Mouse (Mus musculus): Measurements from ENCODE around the gene Pnma1. TPM values are rescaled to one million over a fixed set of nuclear protein-coding genes. Genes with fewer than 3 reads are reported as not detected.

The Pnma1 gene
- polyA plus RNA-seq, 1 experiment from 2014 or later = 4.1 TPM

- Histone ChIP-seq H3K9ac (ENCODE audit: low read length) (no peak overlapping the region), H3K4me3 (ENCODE audit: low read depth, low read length) (no peak overlapping the region), H3K27ac (ENCODE audit: low read depth, low read length) (no peak overlapping the region), H3K9me3 (replicated peaks; ENCODE audit: control insufficient read depth, low read length) (no peaks in the 10 kb centered on the region), H3K36me3 (ENCODE audit: control insufficient read depth, insufficient read depth, low read length) (peaks cover 31% of the 10 kb centered on the region), H3K4me1 (ENCODE audit: control insufficient read depth, insufficient read depth, low read length) (no peaks in the 10 kb centered on the region), H3K4me2 (ENCODE audit: low read length) (no peak overlapping the region), H3K27me3 (replicated peaks; ENCODE audit: control insufficient read depth, insufficient read depth, low read length) (no peaks in the 10 kb centered on the region)
- peak; percentile 36 for DNase-seq (ENCODE audit: low spot score)
- 57% methylated on average over 3 of the region's 3 CpGs for WGBS
- ATAC-seq = no peak
Measured at GRCm38 (mm10) chr12:84132265-84132664, 16.0 kb downstream of the Pnma1 start.

GRCm38 (mm10) chr12:84129931-84130330, 18.4 kb downstream of the Pnma1 start:
- ATAC-seq = no peak
- no peak for DNase-seq (ENCODE audit: low spot score)
- Histone ChIP-seq H3K27me3 (replicated peaks; ENCODE audit: control insufficient read depth, insufficient read depth, low read length) (no peaks in the 10 kb centered on the region), H3K9ac (ENCODE audit: low read length) (no peak overlapping the region), H3K4me1 (ENCODE audit: control insufficient read depth, insufficient read depth, low read length) (no peaks in the 10 kb centered on the region), H3K36me3 (ENCODE audit: control insufficient read depth, insufficient read depth, low read length) (peaks cover 25% of the 10 kb centered on the region; the same call in 1 of the 2 replicates), H3K4me2 (ENCODE audit: low read length) (no peak overlapping the region), H3K9me3 (replicated peaks; ENCODE audit: control insufficient read depth, low read length) (no peaks in the 10 kb centered on the region), H3K4me3 (ENCODE audit: low read depth, low read length) (no peak overlapping the region), H3K27ac (ENCODE audit: low read depth, low read length) (no peak overlapping the region)
- WGBS = 94% methylated on average over 8 of the region's 8 CpGs

- Histone ChIP-seq H3K4me1 (ENCODE audit: control insufficient read depth, insufficient read depth, low read length) (no peaks in the 10 kb centered on the region), H3K9ac (ENCODE audit: low read length) (no peak overlapping the region), H3K9me3 (replicated peaks; ENCODE audit: control insufficient read depth, low read length) (no peaks in the 10 kb centered on the region), H3K27ac (ENCODE audit: low read depth, low read length) (no peak overlapping the region), H3K4me2 (ENCODE audit: low read length) (no peak overlapping the region), H3K4me3 (ENCODE audit: low read depth, low read length) (no peak overlapping the region), H3K36me3 (ENCODE audit: control insufficient read depth, insufficient read depth, low read length) (peaks cover 25% of the 10 kb centered on the region; the same call in 1 of the 2 replicates), H3K27me3 (replicated peaks; ENCODE audit: control insufficient read depth, insufficient read depth, low read length) (no peaks in the 10 kb centered on the region)
- 90% methylated on average over 6 of the region's 6 CpGs for WGBS
- DNase-seq (ENCODE audit: low spot score) (no peak), ATAC-seq (no peak)
Measured at GRCm38 (mm10) chr12:84128576-84128975, 19.7 kb downstream of the Pnma1 start.

GRCm38 (mm10) chr12:84126899-84127298, 21.4 kb downstream of the Pnma1 start:
- H3K4me3 ChIP-seq (ENCODE audit: low read depth, low read length) = no peak overlapping the region
- DNase-seq (ENCODE audit: low spot score) (no peak), ATAC-seq (no peak)
- no peaks in the 10 kb centered on the region for H3K9me3 ChIP-seq (replicated peaks; ENCODE audit: control insufficient read depth, low read length)
- no peak overlapping the region for H3K9ac ChIP-seq (ENCODE audit: low read length)
- no peaks in the 10 kb centered on the region for H3K4me1 ChIP-seq (ENCODE audit: control insufficient read depth, insufficient read depth, low read length)
- peaks cover 22% of the 10 kb centered on the region; the same call in 1 of the 2 replicates for H3K36me3 ChIP-seq (ENCODE audit: control insufficient read depth, insufficient read depth, low read length)
- no peak overlapping the region for H3K4me2 ChIP-seq (ENCODE audit: low read length)
- 88% methylated on average over 2 of the region's 2 CpGs for WGBS
- H3K27me3 ChIP-seq (replicated peaks; ENCODE audit: control insufficient read depth, insufficient read depth, low read length) = no peaks in the 10 kb centered on the region
- H3K27ac ChIP-seq (ENCODE audit: low read depth, low read length) = no peak overlapping the region

GRCm38 (mm10) chr12:84125892-84126291, 22.4 kb downstream of the Pnma1 start:
- Histone ChIP-seq H3K36me3 (ENCODE audit: control insufficient read depth, insufficient read depth, low read length) (peaks cover 16% of the 10 kb centered on the region; the same call in 1 of the 2 replicates), H3K9ac (ENCODE audit: low read length) (no peak overlapping the region), H3K27ac (ENCODE audit: low read depth, low read length) (no peak overlapping the region), H3K4me1 (ENCODE audit: control insufficient read depth, insufficient read depth, low read length) (no peaks in the 10 kb centered on the region), H3K4me3 (ENCODE audit: low read depth, low read length) (no peak overlapping the region), H3K4me2 (ENCODE audit: low read length) (no peak overlapping the region), H3K27me3 (replicated peaks; ENCODE audit: control insufficient read depth, insufficient read depth, low read length) (no peaks in the 10 kb centered on the region), H3K9me3 (replicated peaks; ENCODE audit: control insufficient read depth, low read length) (no peaks in the 10 kb centered on the region)
- WGBS = 88% methylated on average over 12 of the region's 12 CpGs
- ATAC-seq (no peak), DNase-seq (ENCODE audit: low spot score) (no peak)

GRCm38 (mm10) chr12:84119584-84119983, 28.7 kb downstream of the Pnma1 start:
- Histone ChIP-seq H3K9me3 (replicated peaks; ENCODE audit: control insufficient read depth, low read length) (no peaks in the 10 kb centered on the region), H3K4me2 (ENCODE audit: low read length) (no peak overlapping the region), H3K27me3 (replicated peaks; ENCODE audit: control insufficient read depth, insufficient read depth, low read length) (no peaks in the 10 kb centered on the region), H3K4me1 (ENCODE audit: control insufficient read depth, insufficient read depth, low read length) (peaks cover 6% of the 10 kb centered on the region), H3K27ac (ENCODE audit: low read depth, low read length) (no peak overlapping the region), H3K9ac (ENCODE audit: low read length) (no peak overlapping the region), H3K36me3 (ENCODE audit: control insufficient read depth, insufficient read depth, low read length) (no peaks in the 10 kb centered on the region), H3K4me3 (ENCODE audit: low read depth, low read length) (no peak overlapping the region)
- DNase-seq (ENCODE audit: low spot score) (no peak), ATAC-seq (no peak)
- WGBS = 98% methylated on average over 5 of the region's 5 CpGs

GRCm38 (mm10) chr12:84114153-84114994, 33.9 kb downstream of the Pnma1 start, which contains the start of gene Dnal1:
Dnal1 (plus strand) TSS chr12:84114366.
- Histone ChIP-seq H3K36me3 (ENCODE audit: control insufficient read depth, insufficient read depth, low read length) (no peaks in the 10 kb centered on the region), H3K4me3 (ENCODE audit: low read depth, low read length) (peak within 1 kb of the TSS; percentile 55), H3K27me3 (replicated peaks; ENCODE audit: control insufficient read depth, insufficient read depth, low read length) (no peaks in the 10 kb centered on the region), H3K4me2 (ENCODE audit: low read length) (peak within 1 kb of the TSS; percentile 66), H3K4me1 (ENCODE audit: control insufficient read depth, insufficient read depth, low read length) (peaks cover 6% of the 10 kb centered on the region), H3K9ac (ENCODE audit: low read length) (peak within 1 kb of the TSS; percentile 79), H3K27ac (ENCODE audit: low read depth, low read length) (peak within 1 kb of the TSS; percentile 45; the same call in 1 of the 2 replicates), H3K9me3 (replicated peaks; ENCODE audit: control insufficient read depth, low read length) (no peaks in the 10 kb centered on the region)
- DNase-seq (ENCODE audit: low spot score) (peak; percentile 96), ATAC-seq (peak; percentile 100)
- WGBS = 3% methylated on average over 31 of the region's 35 CpGs

- no peaks in the 10 kb centered on the region for H3K36me3 ChIP-seq (ENCODE audit: control insufficient read depth, insufficient read depth, low read length)
- no peaks in the 10 kb centered on the region for H3K9me3 ChIP-seq (replicated peaks; ENCODE audit: control insufficient read depth, low read length)
- ATAC-seq (peak; percentile 10; the same call in 1 of the 2 replicates), DNase-seq (ENCODE audit: low spot score) (no peak)
- 49% methylated on average over 6 of the region's 6 CpGs for WGBS
- no peak overlapping the region for H3K9ac ChIP-seq (ENCODE audit: low read length)
- H3K4me2 ChIP-seq (ENCODE audit: low read length) = peak overlapping the region; percentile 66
- H3K27ac ChIP-seq (ENCODE audit: low read depth, low read length) = no peak overlapping the region
- H3K27me3 ChIP-seq (replicated peaks; ENCODE audit: control insufficient read depth, insufficient read depth, low read length) = no peaks in the 10 kb centered on the region
- H3K4me1 ChIP-seq (ENCODE audit: control insufficient read depth, insufficient read depth, low read length) = peaks cover 6% of the 10 kb centered on the region
- H3K4me3 ChIP-seq (ENCODE audit: low read depth, low read length) = peak overlapping the region; percentile 55
Measured at GRCm38 (mm10) chr12:84113676-84114075, 34.6 kb downstream of the Pnma1 start.

GRCm38 (mm10) chr12:84110814-84111213, 37.5 kb downstream of the Pnma1 start:
- DNase-seq (ENCODE audit: low spot score) = no peak
- 96% methylated on average over 4 of the region's 4 CpGs for WGBS
- no peak overlapping the region for H3K9ac ChIP-seq (ENCODE audit: low read length)
- no peaks in the 10 kb centered on the region for H3K36me3 ChIP-seq (ENCODE audit: control insufficient read depth, insufficient read depth, low read length)
- H3K27ac ChIP-seq (ENCODE audit: low read depth, low read length) = no peak overlapping the region
- no peaks in the 10 kb centered on the region for H3K27me3 ChIP-seq (replicated peaks; ENCODE audit: control insufficient read depth, insufficient read depth, low read length)
- peaks cover 6% of the 10 kb centered on the region for H3K4me1 ChIP-seq (ENCODE audit: control insufficient read depth, insufficient read depth, low read length)
- H3K9me3 ChIP-seq (replicated peaks; ENCODE audit: control insufficient read depth, low read length) = no peaks in the 10 kb centered on the region
- no peak overlapping the region for H3K4me3 ChIP-seq (ENCODE audit: low read depth, low read length)
- no peak for ATAC-seq
- no peak overlapping the region for H3K4me2 ChIP-seq (ENCODE audit: low read length)

All from forebrain, embryonic 14.5 days (tissue).